Mouse (Mus musculus): ENCODE results near the gene Mtrf1l.

Mtrf1l gene

GRCm38 (mm10) chr10:5803739-5804138, 20.0 kb downstream of the Mtrf1l start:
- DNase-seq: no peak

GRCm38 (mm10) chr10:5802866-5803265, 20.8 kb downstream of the Mtrf1l start:
- DNase-seq: no peak

DNA sequence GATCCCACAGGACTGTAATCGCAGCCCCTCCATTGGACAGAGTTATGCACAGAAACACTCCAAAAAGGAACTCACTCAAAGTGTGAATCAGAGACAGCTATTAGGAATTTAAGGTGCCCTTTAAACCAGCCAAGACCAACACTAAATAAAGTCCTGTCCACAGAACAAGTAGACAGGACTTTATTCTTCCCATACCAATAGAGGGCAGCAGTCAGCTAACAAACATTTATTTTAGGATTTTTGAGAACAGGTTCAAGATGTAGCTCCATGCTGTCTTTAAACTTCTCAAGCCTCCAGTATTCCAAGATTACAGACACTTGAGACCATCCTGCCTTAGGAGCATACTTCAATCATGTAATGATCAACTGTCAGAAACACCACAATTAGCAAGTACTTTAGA, 23.2 kb downstream of the Mtrf1l start:
- peak; percentile 49 for DNase-seq

- DNase-seq: no peak
These were observed 25.6 kb downstream of the Mtrf1l start for GRCm38 (mm10) chr10:5798069-5798468.

- peak; percentile 38 for DNase-seq
These were observed 33.1 kb downstream of the Mtrf1l start for GRCm38 (mm10) chr10:5790657-5791056.

- DNase-seq: peak; percentile 35
These were observed 36.8 kb downstream of the Mtrf1l start for GRCm38 (mm10) chr10:5786923-5787322.

Data from kidney, adult 9 months (tissue).